Mouse (Mus musculus) adipose tissue, adult 10 weeks (tissue): Measurements from ENCODE around the gene Pcbd1. TPM values are rescaled to one million over a fixed set of nuclear protein-coding genes. Genes with fewer than 3 reads are reported as not detected.

ENCODE experiments used
- polyA plus RNA-seq: library from polyadenylated mRNA; stranded (reverse); fragments of 350-450 nt; fragmentation: Illumina TruSeq; extraction: RNeasy Lipid Tissue Mini Kit (QIAGEN cat#74804); gene quantifications from one replicate; pipeline ENCODE4 v1.2.3, GENCODE M21; 2014; ENCODE audit warnings: low read depth, low replicate concordance

Pcbd1 gene
- polyA plus RNA-seq: 68.7 TPM

DNA sequence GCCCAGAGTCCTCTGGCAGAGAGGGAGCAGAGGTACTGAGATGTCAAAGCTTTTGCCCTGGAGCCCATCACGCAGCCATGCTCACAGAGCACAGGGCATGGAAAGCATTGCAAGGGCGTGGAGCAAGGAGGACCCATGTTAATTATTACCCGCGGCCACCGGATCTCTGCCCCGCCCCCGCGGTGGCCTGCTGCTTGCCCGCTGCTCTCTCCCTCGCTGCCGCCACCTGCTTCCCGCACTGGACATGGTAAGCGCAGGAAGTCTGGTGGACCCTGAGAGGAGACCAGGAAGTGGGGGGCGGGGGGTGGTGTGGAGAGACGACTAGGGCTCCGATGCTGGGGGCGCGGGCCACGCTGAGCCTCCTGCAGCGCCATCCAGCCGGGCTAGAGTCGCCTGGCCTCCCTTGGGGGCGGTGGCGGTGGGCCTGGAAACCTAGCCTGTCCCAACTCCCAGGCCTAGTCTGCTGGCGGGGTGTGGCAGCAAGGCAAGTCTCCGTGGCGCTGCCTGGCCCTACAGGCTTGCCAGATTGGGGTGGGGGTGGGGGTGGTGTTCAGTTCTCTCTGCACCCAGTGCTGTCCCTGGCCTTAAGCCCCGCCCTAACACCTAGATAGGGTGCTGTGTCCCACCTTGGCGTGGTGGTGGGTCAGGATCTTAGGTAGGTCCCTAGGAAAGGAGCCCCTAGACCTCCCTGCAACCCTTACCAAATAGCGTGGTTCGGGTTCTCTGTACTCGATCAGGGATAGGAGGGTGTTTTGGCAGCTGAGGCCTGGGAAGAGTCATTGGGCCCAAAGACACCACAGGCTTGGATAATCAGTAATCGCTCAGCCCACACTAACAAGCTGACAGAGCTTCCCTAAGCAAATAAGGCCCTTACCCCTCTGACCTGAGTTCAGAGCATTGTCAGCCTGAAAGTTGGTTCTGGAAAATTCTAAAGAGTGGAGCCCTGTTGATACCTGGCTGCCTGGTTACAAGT, at the start of gene Pcbd1:
Gene Pcbd1 (plus strand): TSS at position 162 of the 973 bp plus-strand sequence.

Other genes starting within 250 kb of the Pcbd1 start
- gene Sgpl1, start 58.4 kb downstream of the Pcbd1 start, polyA plus RNA-seq: 58.3 TPM
- gene Tbata, start 82.6 kb downstream of the Pcbd1 start, polyA plus RNA-seq: 5.4 TPM
- gene Adamts14, start 184.1 kb downstream of the Pcbd1 start, polyA plus RNA-seq: 2.8 TPM
- gene Prf1, start 208.5 kb downstream of the Pcbd1 start, polyA plus RNA-seq: 0.51 TPM